Comparison of ENCODE assay signal across 51 mouse cellular contexts in genomic region chr16:58713128-58713527, GRCm38 (mm10). TPM values are rescaled to one million over a fixed set of nuclear protein-coding genes. Genes with fewer than 3 reads are reported as not detected.
"Had no signal": no experiment of that assay in that cellular context is flagged by ENCODE, and none has a peak within 500 bp of the region (broad histone marks: within the 10 kb centered on the region; RNA-seq: fewer than 3 reads in every experiment).

No protein-coding gene starts in this region.

- H3K4me2 ChIP-seq: heart, embryonic 11.5 days; heart, embryonic 12.5 days; heart, embryonic 13.5 days; heart, embryonic 15.5 days; hindbrain, embryonic 12.5 days; hindbrain, embryonic 14.5 days; hindbrain, embryonic 15.5 days; intestine, embryonic 15.5 days; kidney, embryonic 15.5 days had no signal

- H3K9me3 ChIP-seq: heart, embryonic 10.5 days; heart, embryonic 12.5 days; heart, embryonic 13.5 days; heart, embryonic 15.5 days; hindbrain, embryonic 10.5 days; hindbrain, embryonic 12.5 days; hindbrain, embryonic 15.5 days; intestine, embryonic 15.5 days; kidney, embryonic 15.5 days had no signal

- H3K36me3 ChIP-seq: heart, embryonic 10.5 days; heart, embryonic 12.5 days; heart, embryonic 13.5 days; heart, embryonic 15.5 days; hindbrain, embryonic 10.5 days; hindbrain, embryonic 12.5 days; hindbrain, embryonic 15.5 days; intestine, embryonic 15.5 days; kidney, embryonic 15.5 days had no signal

- DNase-seq: heart, postnatal 10 days; heart, postnatal 14 days; heart, postnatal 36 days; heart, postnatal 4 days; kidney, adult 11 months; kidney, adult 18-20 months; kidney, adult 2 months; kidney, adult 8-10 months; kidney, adult 9 months; kidney, postnatal 10 days; kidney, postnatal 14 days; kidney, postnatal 25 days; kidney, postnatal 36 days; kidney, postnatal 4 days; layer of hippocampus, adult 9-11 months; layer of hippocampus, postnatal 36 days had no signal

- H3K4me1 ChIP-seq: heart, embryonic 10.5 days; heart, embryonic 12.5 days; heart, embryonic 13.5 days; heart, embryonic 15.5 days; hindbrain, embryonic 12.5 days; hindbrain, embryonic 15.5 days; intestine, embryonic 15.5 days; kidney, embryonic 15.5 days had no signal

- H3K4me3 ChIP-seq: heart, embryonic 10.5 days; heart, embryonic 12.5 days; heart, embryonic 13.5 days; heart, embryonic 15.5 days; hindbrain, embryonic 10.5 days; hindbrain, embryonic 12.5 days; hindbrain, embryonic 15.5 days; intestine, embryonic 15.5 days; kidney, embryonic 15.5 days; layer of hippocampus, adult 2 months; left cerebral cortex, adult 2 months had no signal

- ATAC-seq: hindbrain, embryonic 16.5 days; hindbrain, postnatal 0 days; inflammation-experienced regulatory T-cells, adult 6 months; intestine, embryonic 15.5 days; intestine, embryonic 16.5 days; intestine, postnatal 0 days had no signal

- H3K27me3 ChIP-seq: heart, embryonic 12.5 days; heart, embryonic 13.5 days; heart, embryonic 15.5 days; hindbrain, embryonic 12.5 days; hindbrain, embryonic 15.5 days; intestine, embryonic 15.5 days; kidney, embryonic 15.5 days had no signal

- H3K9ac ChIP-seq: heart, embryonic 12.5 days; heart, embryonic 13.5 days; heart, embryonic 15.5 days; hindbrain, embryonic 12.5 days; hindbrain, embryonic 14.5 days; hindbrain, embryonic 15.5 days; intestine, embryonic 15.5 days; kidney, embryonic 15.5 days had no signal

- H3K27ac ChIP-seq: heart, embryonic 10.5 days; heart, embryonic 13.5 days; heart, embryonic 15.5 days; hindbrain, embryonic 10.5 days; hindbrain, embryonic 12.5 days; hindbrain, embryonic 14.5 days; hindbrain, embryonic 15.5 days; hindbrain, postnatal 0 days; intestine, embryonic 15.5 days; kidney, embryonic 15.5 days; kidney, postnatal 0 days; layer of hippocampus, adult 2 months; left cerebral cortex, adult 2 months had no signal

RNA-seq across cellular contexts. Expression of gene Gpr15, which starts 5.7 kb away (rescaled TPM):
- total RNA-seq: heart, postnatal 10 days; heart, postnatal 14 days; heart, postnatal 25 days; heart, postnatal 36 days; heart, postnatal 4 days; hematopoietic stem cell, adult 5-6 weeks; layer of hippocampus, adult 18-20 months; layer of hippocampus, adult 2 months; layer of hippocampus, adult 8-10 months; layer of hippocampus, postnatal 10 days; layer of hippocampus, postnatal 14 days; layer of hippocampus, postnatal 25 days; layer of hippocampus, postnatal 36 days; left cerebral cortex, adult 18-20 months; left cerebral cortex, adult 2 months had no signal
- polyA plus RNA-seq: heart, embryonic 10.5 days; heart, embryonic 11.5 days; heart, embryonic 12.5 days; heart, embryonic 13.5 days; heart, embryonic 14.5 days; heart, embryonic 15.5 days; hindbrain, embryonic 10.5 days; hindbrain, embryonic 11.5 days; hindbrain, embryonic 12.5 days; hindbrain, embryonic 14.5 days; hindbrain, embryonic 15.5 days; hindbrain, embryonic 16.5 days; hindbrain, postnatal 0 days; intestine, embryonic 14.5 days; intestine, embryonic 15.5 days; kidney, embryonic 14.5 days; kidney, embryonic 15.5 days; kidney, embryonic 16.5 days; kidney, postnatal 0 days had no signal

RNA-seq across cellular contexts. Expression of gene Olfr172, which starts 49.8 kb away (rescaled TPM):
- total RNA-seq: heart, postnatal 10 days; heart, postnatal 14 days; heart, postnatal 25 days; heart, postnatal 36 days; heart, postnatal 4 days; hematopoietic stem cell, adult 5-6 weeks; hindbrain, postnatal 0 days; layer of hippocampus, adult 18-20 months; layer of hippocampus, adult 2 months; layer of hippocampus, adult 8-10 months; layer of hippocampus, postnatal 10 days; layer of hippocampus, postnatal 14 days; layer of hippocampus, postnatal 25 days; layer of hippocampus, postnatal 36 days; left cerebral cortex, adult 18-20 months; left cerebral cortex, adult 2 months had no signal
- polyA plus RNA-seq: heart, embryonic 10.5 days; heart, embryonic 11.5 days; heart, embryonic 12.5 days; heart, embryonic 13.5 days; heart, embryonic 14.5 days; heart, embryonic 15.5 days; heart, embryonic 16.5 days; heart, postnatal 0 days; hindbrain, embryonic 10.5 days; hindbrain, embryonic 11.5 days; hindbrain, embryonic 12.5 days; hindbrain, embryonic 14.5 days; hindbrain, embryonic 15.5 days; hindbrain, embryonic 16.5 days; hindbrain, postnatal 0 days; intestine, embryonic 14.5 days; intestine, embryonic 15.5 days; intestine, embryonic 16.5 days; intestine, postnatal 0 days; kidney, adult 2 months; kidney, embryonic 14.5 days; kidney, embryonic 15.5 days; kidney, embryonic 16.5 days; kidney, postnatal 0 days; large intestine, adult 2 months had no signal
